Mouse (Mus musculus) embryonic facial prominence, embryonic 13.5 days (tissue): ENCODE data around the gene Anapc1. TPM values are rescaled to one million over a fixed set of nuclear protein-coding genes. Genes with fewer than 3 reads are reported as not detected.

Experiments used
- ATAC-seq: fragments of 200-750 bp; cut with Nextera tagmentation; 2 replicates; pipeline ENCODE4 v1.8.0; 2017; ENCODE audit warnings: low read depth; ENCODE audit not compliant: insufficient number of reproducible peaks, insufficient read depth, low FRiP score, low TSS enrichment
- H3K27ac ChIP-seq: fragments of 300-500 bp; sonication (generic); 2 replicates; pipeline ENCODE4 v1.5.1; 2015; ENCODE audit warnings: moderate library complexity, mild to moderate bottlenecking, inconsistent platforms
- H3K27me3 ChIP-seq: fragments of 300-500 bp; sonication (generic); 2 replicates; pipeline ENCODE4 v1.6.1; 2015; ENCODE audit warnings: mild to moderate bottlenecking, inconsistent platforms
- H3K36me3 ChIP-seq: fragments of 300-500 bp; sonication (generic); 2 replicates; pipeline ENCODE4 v1.6.1; 2015; ENCODE audit warnings: mild to moderate bottlenecking, inconsistent platforms
- H3K4me1 ChIP-seq: fragments of 300-500 bp; sonication (generic); 2 replicates; pipeline ENCODE4 v1.6.1; 2015; ENCODE audit warnings: inconsistent platforms
- H3K4me2 ChIP-seq: fragments of 300-500 bp; sonication (generic); 2 replicates; pipeline ENCODE4 v1.6.1; 2015; ENCODE audit warnings: moderate library complexity, mild to moderate bottlenecking, inconsistent platforms
- H3K4me3 ChIP-seq: fragments of 300-500 bp; sonication (generic); 2 replicates; pipeline ENCODE4 v1.5.1; 2015; ENCODE audit warnings: mild to moderate bottlenecking, inconsistent platforms
- H3K9ac ChIP-seq: fragments of 300-500 bp; sonication (generic); 2 replicates; pipeline ENCODE4 v1.6.1; 2015; ENCODE audit warnings: mild to moderate bottlenecking, inconsistent platforms
- H3K9me3 ChIP-seq: fragments of 300-500 bp; sonication (generic); 2 replicates; pipeline ENCODE4 v1.6.1; 2016; ENCODE audit warnings: inconsistent platforms
- WGBS: fragments of 180-500 bp; shearing (Covaris S2); methylation state at CpG from one replicate; pipeline ENCODE4 v1.1.7; 2015; ENCODE audit warnings: mixed read lengths; 5-methylcytosine and 5-hydroxymethylcytosine counted together
- polyA plus RNA-seq: library from polyadenylated mRNA; unstranded; fragments of >200 nt; fragmentation: Nextera tagmentation; extraction: Ambion mirVana; gene quantifications from 2 replicates; pipeline ENCODE4 v1.2.1, GENCODE M21; 2015

Anapc1 gene
- polyA plus RNA-seq, 1 experiment from 2014 or later: 65.4 TPM

DNA sequence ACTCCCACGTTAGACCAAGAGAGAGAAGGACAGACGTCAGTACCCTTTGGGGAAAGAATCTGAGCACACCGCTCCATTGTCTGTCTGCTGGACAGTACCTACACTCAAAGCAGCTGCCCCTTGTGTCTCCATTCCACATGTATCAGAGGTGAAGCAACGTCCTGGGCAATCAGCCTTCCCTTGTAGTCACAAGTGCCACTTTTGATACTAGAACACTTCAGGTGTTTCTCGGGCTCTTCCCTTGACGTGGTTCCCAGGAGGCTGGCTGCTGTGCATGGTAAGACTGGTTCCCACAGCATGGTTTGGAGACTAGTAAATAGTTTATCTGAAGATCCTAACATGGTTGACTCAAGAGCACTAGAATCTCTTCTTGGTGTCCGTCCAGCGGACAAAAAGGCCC is 76.0 kb downstream of the Anapc1 start:
- no peak overlapping the region for H3K4me2 ChIP-seq
- H3K9me3 ChIP-seq: no peaks in the 10 kb centered on the region
- 93% methylated on average over 8 of the region's 8 CpGs for WGBS
- no peaks in the 10 kb centered on the region for H3K27me3 ChIP-seq
- ATAC-seq: no peak
- peaks cover 63% of the 10 kb centered on the region for H3K36me3 ChIP-seq
- no peak overlapping the region for H3K27ac ChIP-seq
- H3K4me1 ChIP-seq: no peaks in the 10 kb centered on the region
- H3K9ac ChIP-seq: no peak overlapping the region
- H3K4me3 ChIP-seq: no peak overlapping the region

GRCm38 (mm10) chr2:128609286-128609685 is 77.9 kb downstream of the Anapc1 start:
- H3K4me3 ChIP-seq: no peak overlapping the region
- H3K36me3 ChIP-seq: peaks cover 48% of the 10 kb centered on the region
- H3K4me2 ChIP-seq: no peak overlapping the region
- H3K9ac ChIP-seq: no peak overlapping the region
- no peaks in the 10 kb centered on the region for H3K9me3 ChIP-seq
- no peaks in the 10 kb centered on the region for H3K27me3 ChIP-seq
- 76% methylated on average over 5 of the region's 5 CpGs for WGBS
- H3K4me1 ChIP-seq: no peaks in the 10 kb centered on the region
- H3K27ac ChIP-seq: no peak overlapping the region
- no peak for ATAC-seq

GRCm38 (mm10) chr2:128601534-128601933 is 85.7 kb downstream of the Anapc1 start:
- H3K4me1 ChIP-seq: no peaks in the 10 kb centered on the region
- WGBS: 37% methylated on average over 2 of the region's 2 CpGs
- H3K9me3 ChIP-seq: no peaks in the 10 kb centered on the region
- no peaks in the 10 kb centered on the region for H3K36me3 ChIP-seq
- no peak overlapping the region for H3K9ac ChIP-seq
- H3K27me3 ChIP-seq: no peaks in the 10 kb centered on the region
- no peak overlapping the region for H3K27ac ChIP-seq
- no peak overlapping the region for H3K4me2 ChIP-seq
- ATAC-seq: no peak
- H3K4me3 ChIP-seq: no peak overlapping the region

DNA sequence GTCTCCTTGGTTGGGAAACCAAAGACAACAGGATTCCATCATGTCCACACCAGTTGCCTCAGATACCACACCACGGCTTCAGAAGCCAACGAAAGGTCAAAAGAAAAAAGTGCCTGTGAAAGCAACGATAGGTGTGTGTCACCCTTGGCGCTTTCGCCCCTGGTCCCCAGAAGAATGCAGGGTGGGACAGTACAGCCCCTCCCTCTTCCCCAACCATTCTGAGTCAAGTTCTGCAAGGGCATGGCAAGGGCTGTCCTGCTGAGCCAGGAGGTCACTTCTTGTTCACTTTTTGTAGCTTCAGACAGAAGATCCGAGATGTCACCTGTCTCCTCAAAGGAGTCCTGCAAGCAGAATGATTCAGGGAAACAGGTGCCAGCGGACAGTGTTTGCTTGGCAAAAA is 94.9 kb downstream of the Anapc1 start:
- no peaks in the 10 kb centered on the region for H3K36me3 ChIP-seq
- WGBS: 89% methylated on average over 7 of the region's 7 CpGs

DNA sequence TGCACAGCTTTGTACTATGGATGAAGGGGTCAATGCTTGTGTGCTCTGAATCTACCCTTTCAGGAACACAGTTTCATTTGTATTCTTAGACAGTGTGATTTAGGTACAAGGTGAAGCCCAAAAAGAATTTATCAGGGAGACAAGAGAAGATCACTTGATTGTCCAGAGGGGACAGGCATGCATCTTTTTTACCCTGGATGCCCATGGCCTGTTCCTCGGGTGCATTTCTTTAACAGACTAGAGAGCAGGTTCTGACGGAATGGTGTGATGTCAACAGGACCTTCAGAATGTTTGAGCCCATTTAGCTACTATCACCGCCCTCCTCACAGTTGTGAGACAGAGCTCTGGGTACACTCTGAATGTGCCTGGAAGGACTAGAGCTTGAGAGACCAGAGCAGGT is 96.3 kb downstream of the Anapc1 start, which contains the start of gene Spdye4c:
Gene Spdye4c (plus strand): TSS at position 301 of the 400 bp plus-strand sequence.
- Histone ChIP-seq H3K36me3 (no peaks in the 10 kb centered on the region), H3K4me2 (no peak within 1 kb of the TSS), H3K4me3 (no peak within 1 kb of the TSS), H3K27me3 (no peaks in the 10 kb centered on the region), H3K9ac (no peak within 1 kb of the TSS), H3K27ac (no peak within 1 kb of the TSS), H3K4me1 (no peaks in the 10 kb centered on the region), H3K9me3 (no peaks in the 10 kb centered on the region)
- no peak for ATAC-seq
- WGBS: 93% methylated on average over 3 of the region's 3 CpGs

More for the DNA sequence above, 94.9 kb downstream of the Anapc1 start:
- Histone ChIP-seq H3K27ac (no peak overlapping the region), H3K4me1 (no peaks in the 10 kb centered on the region), H3K4me3 (no peak overlapping the region), H3K4me2 (no peak overlapping the region), H3K27me3 (no peaks in the 10 kb centered on the region), H3K9ac (no peak overlapping the region), H3K9me3 (no peaks in the 10 kb centered on the region)
- ATAC-seq: no peak

GRCm38 (mm10) chr2:128582881-128583280 is 104.3 kb downstream of the Anapc1 start:
- no peak overlapping the region for H3K4me3 ChIP-seq
- H3K4me2 ChIP-seq: no peak overlapping the region
- no peaks in the 10 kb centered on the region; the same call in 1 of the 2 replicates for H3K4me1 ChIP-seq
- no peak overlapping the region for H3K9ac ChIP-seq
- no peaks in the 10 kb centered on the region for H3K9me3 ChIP-seq
- no peak for ATAC-seq
- no peaks in the 10 kb centered on the region for H3K36me3 ChIP-seq
- 45% methylated on average over 5 of the region's 5 CpGs for WGBS
- no peak overlapping the region for H3K27ac ChIP-seq
- no peaks in the 10 kb centered on the region for H3K27me3 ChIP-seq

GRCm38 (mm10) chr2:128572726-128573624 is 114.2 kb downstream of the Anapc1 start:
- no peak overlapping the region for H3K4me3 ChIP-seq
- H3K9me3 ChIP-seq: no peaks in the 10 kb centered on the region
- H3K9ac ChIP-seq: no peak overlapping the region
- WGBS: 47% methylated on average over 16 of the region's 16 CpGs
- no peak for ATAC-seq
- H3K4me1 ChIP-seq: no peaks in the 10 kb centered on the region
- no peaks in the 10 kb centered on the region for H3K27me3 ChIP-seq
- no peaks in the 10 kb centered on the region for H3K36me3 ChIP-seq
- H3K27ac ChIP-seq: no peak overlapping the region
- H3K4me2 ChIP-seq: no peak overlapping the region

DNA sequence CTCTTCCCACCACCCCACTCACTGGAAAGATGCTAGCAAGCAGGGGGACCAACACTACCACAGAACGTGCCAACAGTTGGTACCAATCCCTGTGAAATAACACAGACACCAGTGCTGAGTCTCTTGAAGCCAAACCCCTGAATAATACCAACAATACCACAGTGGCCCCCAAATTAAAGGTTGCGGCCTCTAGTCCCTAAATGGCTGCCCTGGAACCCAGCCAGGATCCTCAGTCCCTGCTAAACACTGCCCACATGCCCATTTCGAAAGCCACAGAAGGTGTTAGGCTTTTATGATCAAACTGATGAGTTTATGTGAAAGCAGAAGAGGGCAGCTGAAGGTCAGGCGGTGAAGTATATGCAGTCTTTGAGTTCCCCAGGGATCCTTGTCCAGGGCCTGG is 116.2 kb downstream of the Anapc1 start:
- Histone ChIP-seq H3K27me3 (no peaks in the 10 kb centered on the region), H3K4me2 (no peak overlapping the region), H3K27ac (no peak overlapping the region), H3K4me3 (no peak overlapping the region), H3K4me1 (0 out of 2 replicates have a peak, but pooled peaks cover 5% of the 10 kb centered on the region), H3K9me3 (no peaks in the 10 kb centered on the region), H3K36me3 (no peaks in the 10 kb centered on the region), H3K9ac (no peak overlapping the region)
- ATAC-seq: no peak
- WGBS: 88% methylated on average over 4 of the region's 4 CpGs

- ATAC-seq: no peak
- Histone ChIP-seq H3K27ac (no peak overlapping the region), H3K36me3 (no peaks in the 10 kb centered on the region), H3K9ac (no peak overlapping the region), H3K27me3 (no peaks in the 10 kb centered on the region), H3K4me3 (no peak overlapping the region), H3K4me2 (no peak overlapping the region), H3K9me3 (no peaks in the 10 kb centered on the region), H3K4me1 (peaks cover 16% of the 10 kb centered on the region; the same call in 1 of the 2 replicates)
- WGBS: 71% methylated on average over 4 of the region's 4 CpGs
These were observed 118.7 kb downstream of the Anapc1 start for GRCm38 (mm10) chr2:128568490-128568889.

GRCm38 (mm10) chr2:128568018-128568417 is 119.2 kb downstream of the Anapc1 start:
- H3K4me3 ChIP-seq: no peak overlapping the region
- no peaks in the 10 kb centered on the region for H3K27me3 ChIP-seq
- no peaks in the 10 kb centered on the region for H3K9me3 ChIP-seq
- H3K27ac ChIP-seq: no peak overlapping the region
- no peaks in the 10 kb centered on the region for H3K36me3 ChIP-seq
- no peak for ATAC-seq
- 59% methylated on average over 6 of the region's 6 CpGs for whole genome bisulfite sequencing
- no peak overlapping the region for H3K4me2 ChIP-seq
- H3K4me1 ChIP-seq: peaks cover 16% of the 10 kb centered on the region; the same call in 1 of the 2 replicates
- H3K9ac ChIP-seq: no peak overlapping the region

- no peak overlapping the region for H3K4me3 ChIP-seq
- H3K4me2 ChIP-seq: no peak overlapping the region
- H3K27ac ChIP-seq: no peak overlapping the region
- ATAC-seq: no peak
- WGBS: 70% methylated on average over 10 of the region's 10 CpGs
- H3K36me3 ChIP-seq: no peaks in the 10 kb centered on the region
- H3K9me3 ChIP-seq: no peaks in the 10 kb centered on the region
- H3K9ac ChIP-seq: no peak overlapping the region
- H3K27me3 ChIP-seq: no peaks in the 10 kb centered on the region
- H3K4me1 ChIP-seq: peaks cover 16% of the 10 kb centered on the region; the same call in 1 of the 2 replicates
These were observed 120.7 kb downstream of the Anapc1 start for GRCm38 (mm10) chr2:128566304-128567147.
